Mouse (Mus musculus) ES-Bruce4 (cell line): ENCODE results near the gene Ift140. TPM values are rescaled to one million over a fixed set of nuclear protein-coding genes. Genes with fewer than 3 reads are reported as not detected.

Source experiments
- H3K27ac ChIP-seq: 2 replicates; pipeline ENCODE4 v1.5.1; 2012; ENCODE audit warnings: low read length, inconsistent platforms; ENCODE audit not compliant: insufficient read depth
- H3K27me3 ChIP-seq: 2 replicates; pipeline ENCODE4 v1.6.1; 2012; ENCODE audit warnings: mild to moderate bottlenecking, low read length, inconsistent platforms; ENCODE audit not compliant: control insufficient read depth, poor library complexity, insufficient read depth, severe bottlenecking
- H3K36me3 ChIP-seq: 2 replicates; pipeline ENCODE4 v1.6.1; 2012; ENCODE audit warnings: inconsistent platforms, mild to moderate bottlenecking, low read length, moderate library complexity; ENCODE audit not compliant: control insufficient read depth, poor library complexity, insufficient read depth, severe bottlenecking
- H3K4me1 ChIP-seq: one replicate; pipeline ENCODE4 v1.8.1; 2011; ENCODE audit warnings: low read length; ENCODE audit not compliant: control insufficient read depth, insufficient read depth
- H3K4me3 ChIP-seq: 2 replicates; pipeline ENCODE4 v1.5.1; 2011; ENCODE audit warnings: low read depth, mild to moderate bottlenecking, low read length
- H3K9ac ChIP-seq: 2 replicates; pipeline ENCODE4 v1.6.1; 2012; ENCODE audit warnings: low read depth, mild to moderate bottlenecking, inconsistent platforms; ENCODE audit not compliant: poor library complexity, severe bottlenecking
- H3K9me3 ChIP-seq: replicated peaks from 2 replicates; pipeline ENCODE4 v1.6.1; 2012; ENCODE audit warnings: mild to moderate bottlenecking, low read length, inconsistent platforms; ENCODE audit not compliant: control insufficient read depth, poor library complexity, insufficient read depth, severe bottlenecking
- CTCF ChIP-seq: IDR thresholded peaks from one replicate; pipeline ENCODE4 v1.8.1; 2011; ENCODE audit warnings: low read depth, low read length
- EP300 ChIP-seq: IDR thresholded peaks from 2 replicates; pipeline ENCODE4 v1.6.1; 2011; ENCODE audit warnings: low read depth, low read length; ENCODE audit not compliant: insufficient read depth
- POLR2A ChIP-seq: IDR thresholded peaks from one replicate; pipeline ENCODE4 v1.8.1; 2011; ENCODE audit warnings: low read length; ENCODE audit not compliant: insufficient read depth
- polyA plus RNA-seq: library from polyadenylated mRNA; stranded (reverse); fragments of >200 nt; gene quantifications from 2 replicates; pipeline ENCODE4 v1.2.4, GENCODE M21; 2011; ENCODE audit warnings: low read depth; ENCODE audit not compliant: missing spikeins, insufficient read depth, insufficient read length

Gene Ift140
- polyA plus RNA-seq, 1 experiment = 24.2 TPM

DNA sequence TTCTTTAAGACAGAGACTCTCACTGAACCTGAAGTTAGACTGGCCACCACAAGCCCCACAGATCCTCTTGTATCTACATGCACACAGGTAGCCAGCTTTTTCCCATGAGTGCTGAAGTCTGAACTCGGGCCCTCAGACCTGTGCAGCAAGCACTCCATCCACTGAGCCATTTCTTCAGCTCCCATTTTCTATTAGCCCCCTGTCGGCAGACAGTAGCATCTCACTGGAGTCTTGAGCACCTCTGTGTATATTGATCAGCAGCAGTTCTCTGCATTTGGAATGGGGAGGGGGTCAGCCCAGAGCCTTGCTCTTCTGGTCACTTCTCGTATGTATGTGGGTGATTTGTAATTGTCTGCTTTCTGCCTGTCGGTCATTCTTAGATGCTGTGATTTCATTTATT lies 124.1 kb downstream of the Ift140 start:
- no peaks in the 10 kb centered on the region for H3K9me3 ChIP-seq
- H3K27me3 ChIP-seq = no peaks in the 10 kb centered on the region

More for the DNA sequence above, 124.1 kb downstream of the Ift140 start:
- no peaks in the 10 kb centered on the region for H3K4me1 ChIP-seq
- no peaks in the 10 kb centered on the region for H3K36me3 ChIP-seq
- H3K9ac ChIP-seq = no peak overlapping the region
- no peak overlapping the region for H3K4me3 ChIP-seq
- TF ChIP-seq CTCF (no peak), EP300 (no peak), POLR2A (no peak)
- H3K27ac ChIP-seq = no peak overlapping the region

Other genes with a start within 250 kb of the Ift140 start
- not detected in 2 replicates for gene Meiob, start 211.8 kb upstream of the Ift140 start, polyA plus RNA-seq
- gene Hagh, start 175.9 kb upstream of the Ift140 start, polyA plus RNA-seq = 26.9 and 30.2 TPM in 2 replicates
- 11.2 and 11.7 TPM in 2 replicates for gene Fahd1, start 165.7 kb upstream of the Ift140 start, polyA plus RNA-seq
- 3.0 and 3.8 TPM in 2 replicates for gene Igfals, start 150.1 kb upstream of the Ift140 start, polyA plus RNA-seq
- 29.8 and 39.0 TPM in 2 replicates for gene Nubp2, start 129.7 kb upstream of the Ift140 start, polyA plus RNA-seq
- gene Spsb3, start 129.4 kb upstream of the Ift140 start, polyA plus RNA-seq = 10.5 and 13.8 TPM in 2 replicates
- 4.0 and 6.8 TPM in 2 replicates for gene Eme2, start 121.0 kb upstream of the Ift140 start, polyA plus RNA-seq
- 29.9 and 35.5 TPM in 2 replicates for gene Mrps34, start 121.0 kb upstream of the Ift140 start, polyA plus RNA-seq
- gene Nme3, start 119.6 kb upstream of the Ift140 start, polyA plus RNA-seq = 31.1 and 32.3 TPM in 2 replicates
- gene Mapk8ip3, start 79.1 kb upstream of the Ift140 start, polyA plus RNA-seq = 54.8 and 59.5 TPM in 2 replicates
- gene Jpt2, start 55.4 kb upstream of the Ift140 start, polyA plus RNA-seq = 220 and 226 TPM in 2 replicates
- gene Cramp1l, start 297 bp upstream of the Ift140 start, polyA plus RNA-seq = 18.1 and 19.4 TPM in 2 replicates
- 0.70 TPM in 1 of 2 replicates, not detected in the other for gene Tmem204, start 67.5 kb downstream of the Ift140 start, polyA plus RNA-seq
- 17.1 and 18.3 TPM in 2 replicates for gene Telo2, start 99.9 kb downstream of the Ift140 start, polyA plus RNA-seq
- not detected in 2 replicates for gene Ptx4, start 104.7 kb downstream of the Ift140 start, polyA plus RNA-seq
- 16.0 and 20.9 TPM in 2 replicates for gene Clcn7, start 117.3 kb downstream of the Ift140 start, polyA plus RNA-seq
- gene Ccdc154, start 146.4 kb downstream of the Ift140 start, polyA plus RNA-seq = not detected in 2 replicates
- not detected in 2 replicates for gene Gm38655, start 159.4 kb downstream of the Ift140 start, polyA plus RNA-seq
- 13.6 and 14.9 TPM in 2 replicates for gene BC003965, start 168.5 kb downstream of the Ift140 start, polyA plus RNA-seq
- gene Unkl, start 172.3 kb downstream of the Ift140 start, polyA plus RNA-seq = 21.1 and 22.9 TPM in 2 replicates
- 15.2 and 19.5 TPM in 2 replicates for gene Gnptg, start 224.0 kb downstream of the Ift140 start, polyA plus RNA-seq
- gene Tsr3, start 224.1 kb downstream of the Ift140 start, polyA plus RNA-seq = 23.5 and 25.2 TPM in 2 replicates
- 1.3 and 1.6 TPM in 2 replicates for gene Baiap3, start 240.3 kb downstream of the Ift140 start, polyA plus RNA-seq